Mouse (Mus musculus) mammary gland, adult 2 months (tissue): ENCODE data around the gene Klk14. TPM values are rescaled to one million over a fixed set of nuclear protein-coding genes. Genes with fewer than 3 reads are reported as not detected.

ENCODE experiments used
- polyA plus RNA-seq: library from polyadenylated mRNA; depleted of rRNA; stranded (reverse); fragments of >200 nt; gene quantifications from 2 replicates; pipeline ENCODE4 v1.2.3, GENCODE M21; 2012; ENCODE audit warnings: low replicate concordance; rRNA removed

Klk14 gene
- not detected in 2 replicates for polyA plus RNA-seq

DNA sequence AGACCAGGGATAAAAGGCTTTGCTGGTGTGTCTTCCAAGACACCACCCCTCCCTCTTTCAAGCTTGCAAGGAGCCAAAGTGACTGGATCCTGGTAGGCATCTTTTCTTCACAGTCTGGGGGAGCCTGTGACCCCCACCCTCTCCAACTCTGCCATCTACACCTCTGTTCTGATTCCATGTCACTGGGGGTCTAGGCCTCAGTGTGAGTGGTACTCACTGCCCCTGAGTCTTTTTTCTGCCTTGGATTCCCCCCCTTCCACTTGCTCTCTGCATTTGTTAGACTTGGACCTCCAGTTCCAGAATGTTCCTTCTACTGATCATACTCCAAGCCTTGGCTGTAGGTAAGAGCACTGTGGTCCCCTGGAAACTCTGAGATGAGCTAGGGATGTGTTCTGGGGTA is at the start of gene Klk14:
Gene Klk14 (plus strand): TSS at position 301 of the 400 bp plus-strand sequence.

DNA sequence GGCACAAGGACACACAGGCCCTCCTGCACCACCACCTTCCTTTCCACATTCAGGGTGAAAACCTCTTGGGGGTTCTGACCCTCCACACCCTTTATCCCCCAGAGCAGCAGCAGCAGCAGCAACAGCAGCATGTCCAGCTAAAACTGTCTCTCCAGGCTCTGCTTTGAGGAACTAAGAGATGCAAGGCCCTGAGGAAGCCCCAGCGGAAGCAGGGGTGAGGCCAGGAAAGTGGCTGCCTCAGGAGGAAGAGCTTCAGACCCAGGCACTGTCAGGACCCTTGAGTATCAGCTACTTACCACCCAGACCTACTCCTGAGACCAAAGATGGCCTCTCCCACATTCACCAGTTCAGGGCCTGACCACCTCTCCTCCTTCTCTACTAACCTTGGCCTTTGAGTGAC is 30.2 kb upstream of the Klk14 start, which contains the start of gene Siglece:
Gene Siglece (minus strand): TSS at position 160 of the 400 bp plus-strand sequence.

DNA sequence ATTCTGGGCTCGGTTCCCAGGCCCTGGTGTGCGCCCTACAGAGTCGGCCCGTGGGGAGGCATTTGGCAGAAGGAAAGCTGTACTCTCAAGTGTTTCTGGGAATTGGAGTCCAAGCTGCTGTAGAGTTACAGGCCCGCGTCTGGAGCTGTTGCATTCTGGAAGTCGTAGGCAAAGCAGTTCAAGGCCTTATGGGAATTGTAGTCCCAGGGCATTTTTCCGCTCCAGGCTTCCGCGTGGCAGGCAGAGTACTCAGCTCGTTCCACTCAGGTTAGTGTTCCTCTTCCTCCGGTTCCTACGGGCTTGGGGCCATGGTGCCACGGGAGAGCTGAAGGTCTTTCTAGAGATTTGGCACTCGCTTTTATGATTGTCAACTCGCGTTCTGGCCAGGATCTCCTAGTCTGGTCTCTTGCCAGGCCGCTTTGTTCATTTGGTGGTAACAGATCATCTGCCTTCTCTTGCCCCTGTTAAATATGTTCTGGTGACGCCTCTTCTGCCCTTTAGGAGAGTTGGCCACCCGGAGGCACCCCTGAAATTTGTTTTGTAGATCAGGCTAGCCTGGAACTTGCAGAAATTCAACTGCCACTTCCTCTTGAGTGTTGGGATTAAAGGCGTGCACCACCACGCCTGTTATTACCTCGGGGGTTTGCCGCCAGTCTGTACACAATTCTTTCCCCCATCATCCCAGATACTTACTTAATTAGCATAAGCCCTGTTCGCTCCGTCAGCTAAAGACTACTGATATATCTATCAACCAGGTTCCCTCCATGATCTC is 18.2 kb upstream of the Klk14 start, which contains the start of gene Ctu1:
Gene Ctu1 (plus strand): TSS at position 208 of the 772 bp plus-strand sequence.

DNA sequence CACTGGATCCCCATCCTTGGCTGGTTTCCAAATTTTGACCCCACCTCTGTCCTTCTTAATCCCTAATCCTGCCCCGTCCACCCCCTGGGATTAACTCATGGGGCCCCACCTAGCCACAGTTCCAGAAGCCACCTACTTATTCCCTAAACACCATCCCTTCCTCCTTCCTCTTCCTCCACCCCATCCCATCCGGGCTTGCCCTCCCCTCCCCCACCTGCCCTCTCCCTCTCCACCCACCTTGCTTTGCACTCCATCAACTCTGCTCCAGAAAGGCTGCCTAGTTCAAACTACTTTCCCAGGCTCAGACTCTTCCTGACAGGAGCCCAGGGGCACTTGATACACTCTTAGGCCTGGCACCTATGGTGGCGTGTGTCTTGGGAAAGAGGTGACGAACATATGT is 22.0 kb downstream of the Klk14 start, which contains the start of gene Klk13:
Gene Klk13 (plus strand): TSS at position 301 of the 400 bp plus-strand sequence.

Other genes with a start within 250 kb of the Klk14 start
- not detected in 2 replicates for gene Cldnd2, start 249.6 kb upstream of the Klk14 start, polyA plus RNA-seq
- gene Etfb, start 246.3 kb upstream of the Klk14 start, polyA plus RNA-seq: 140 and 200 TPM in 2 replicates
- 1.4 and 5.6 TPM in 2 replicates for gene Gm45233, start 246.3 kb upstream of the Klk14 start, polyA plus RNA-seq
- gene Vsig10l, start 227.3 kb upstream of the Klk14 start, polyA plus RNA-seq: 9.8 and 10.5 TPM in 2 replicates
- 6.9 and 7.2 TPM in 2 replicates for gene Iglon5, start 200.3 kb upstream of the Klk14 start, polyA plus RNA-seq
- gene 4931406B18Rik, start 184.5 kb upstream of the Klk14 start, polyA plus RNA-seq: not detected in 2 replicates
- gene Cd33, start 146.0 kb upstream of the Klk14 start, polyA plus RNA-seq: 15.0 and 29.1 TPM in 2 replicates
- gene Zfp658, start 128.2 kb upstream of the Klk14 start, polyA plus RNA-seq: 1.1 and 2.3 TPM in 2 replicates
- gene Zfp719, start 110.8 kb upstream of the Klk14 start, polyA plus RNA-seq: 0.99 and 2.5 TPM in 2 replicates
- gene Zfp819, start 83.2 kb upstream of the Klk14 start, polyA plus RNA-seq: 0.06 TPM in 2 replicates
- not detected in 2 replicates for gene Ceacam18, start 55.7 kb upstream of the Klk14 start, polyA plus RNA-seq
- gene Siglece, start 30.3 kb upstream of the Klk14 start, polyA plus RNA-seq: 3.8 and 5.4 TPM in 2 replicates
- gene Ctu1, start 18.4 kb upstream of the Klk14 start, polyA plus RNA-seq: 9.2 and 18.9 TPM in 2 replicates
- gene Klk13, start 22.1 kb downstream of the Klk14 start, polyA plus RNA-seq: 0.16 and 0.33 TPM in 2 replicates
- not detected in 2 replicates for gene Klk12, start 78.5 kb downstream of the Klk14 start, polyA plus RNA-seq
- gene Klk11, start 84.2 kb downstream of the Klk14 start, polyA plus RNA-seq: 2.4 and 4.7 TPM in 2 replicates
- gene Klk10, start 90.6 kb downstream of the Klk14 start, polyA plus RNA-seq: 0.98 and 8.7 TPM in 2 replicates
- gene Klk9, start 101.5 kb downstream of the Klk14 start, polyA plus RNA-seq: 0.14 and 0.30 TPM in 2 replicates
- 7.4 and 14.6 TPM in 2 replicates for gene Klk8, start 107.2 kb downstream of the Klk14 start, polyA plus RNA-seq
- 0.11 and 4.9 TPM in 2 replicates for gene Klk7, start 120.9 kb downstream of the Klk14 start, polyA plus RNA-seq
- 0.82 TPM in 1 of 2 replicates, not detected in the other for gene Klk6, start 134.1 kb downstream of the Klk14 start, polyA plus RNA-seq
- 0.14 and 3.3 TPM in 2 replicates for gene Klk5, start 151.6 kb downstream of the Klk14 start, polyA plus RNA-seq
- gene Klk4, start 190.7 kb downstream of the Klk14 start, polyA plus RNA-seq: not detected in 2 replicates
- gene Klk15, start 243.3 kb downstream of the Klk14 start, polyA plus RNA-seq: not detected in 2 replicates